Mouse (Mus musculus) G1E-ER4 (cell line): ENCODE data around the gene Rhog. TPM values are rescaled to one million over a fixed set of nuclear protein-coding genes. Genes with fewer than 3 reads are reported as not detected.

Source experiments
- GATA1 ChIP-seq: IDR thresholded peaks from one replicate; pipeline ENCODE4 v1.8.0; 2012; ENCODE audit warnings: low read length, inconsistent platforms
- polyA plus RNA-seq: library from polyadenylated mRNA; stranded (reverse); fragments of >175 nt; gene quantifications from 2 replicates; pipeline ENCODE4 v1.2.3, GENCODE M21; 2012

The Rhog gene
- polyA plus RNA-seq, result 178 and 323 TPM in 2 replicates

GRCm38 (mm10) chr7:102255954-102256353 is at the start of gene Rhog:
Gene Rhog (minus strand): TSS chr7:102256054.
- no peak for TF ChIP-seq GATA1

GRCm38 (mm10) chr7:102305596-102305995 is 49.7 kb upstream of the Rhog start:
- TF ChIP-seq GATA1, result no peak

- TF ChIP-seq GATA1, result no peak
Observed at GRCm38 (mm10) chr7:102302471-102302870, 46.6 kb upstream of the Rhog start.

- TF ChIP-seq GATA1, result no peak
Observed at GRCm38 (mm10) chr7:102300761-102301160, 44.9 kb upstream of the Rhog start.

- TF ChIP-seq GATA1, result no peak
Observed at GRCm38 (mm10) chr7:102293234-102293633, 37.4 kb upstream of the Rhog start.

- no peak for TF ChIP-seq GATA1
Observed at GRCm38 (mm10) chr7:102292228-102292627, 36.4 kb upstream of the Rhog start.

DNA sequence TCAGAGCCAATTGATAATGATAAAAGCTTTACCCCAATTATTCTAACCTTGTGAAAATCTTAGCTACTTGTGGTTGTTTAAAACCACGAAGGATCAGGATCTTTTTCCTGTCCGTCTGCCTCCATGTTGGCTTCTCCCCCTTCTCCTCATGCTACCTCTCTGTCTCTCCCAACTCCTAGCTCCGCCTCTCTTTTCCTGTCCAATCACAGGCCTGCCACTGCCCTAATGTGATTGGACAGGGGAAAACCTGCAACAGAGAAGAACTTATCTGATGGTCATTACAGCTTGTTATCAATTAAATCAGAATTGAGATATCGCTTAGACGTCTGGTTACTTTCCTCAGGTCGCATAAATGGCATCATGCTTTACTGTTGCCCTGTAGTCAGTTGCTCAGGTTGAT is 33.6 kb upstream of the Rhog start:
- TF ChIP-seq GATA1, result no peak

DNA sequence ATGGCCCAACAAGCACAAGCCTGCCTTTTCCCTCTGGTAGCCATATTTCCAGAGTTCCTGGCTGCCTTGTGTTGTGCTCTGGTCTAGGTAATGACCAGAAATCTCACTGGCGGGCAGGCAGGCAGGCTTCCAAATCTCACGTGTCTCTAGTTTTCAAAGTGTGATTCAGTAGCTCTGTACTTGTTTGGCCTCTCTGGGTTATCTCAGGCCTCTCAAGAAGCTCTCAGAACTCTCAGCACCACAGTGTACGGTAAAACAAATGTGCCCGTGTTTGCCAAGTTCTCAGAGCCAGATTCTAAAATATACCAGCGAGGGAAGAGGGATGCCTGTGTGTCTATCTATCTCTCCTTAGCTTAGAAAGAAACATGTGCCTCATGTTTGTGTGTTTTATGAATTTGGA is 26.4 kb upstream of the Rhog start:
- no peak for TF ChIP-seq GATA1

DNA sequence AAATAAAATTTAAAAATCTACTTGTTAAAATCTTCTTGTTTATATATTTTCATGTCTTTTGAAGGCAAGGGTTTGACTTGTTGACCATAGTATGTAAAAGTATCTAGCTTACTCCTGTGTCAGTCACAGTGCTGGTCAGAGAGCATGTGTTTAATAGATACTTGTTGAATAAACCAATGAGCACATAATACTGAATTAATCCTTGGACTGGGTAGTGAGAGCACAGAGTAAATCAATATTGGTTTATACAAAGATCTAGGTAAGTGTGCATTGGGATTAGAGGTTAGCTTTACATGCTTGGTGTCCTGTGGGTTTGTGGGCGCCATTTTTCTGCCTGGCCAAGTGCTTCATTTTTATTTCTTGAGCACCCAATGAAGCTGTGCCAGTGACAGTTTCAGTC is 25.5 kb upstream of the Rhog start:
- no peak for TF ChIP-seq GATA1

- TF ChIP-seq GATA1, result no peak
Observed at GRCm38 (mm10) chr7:102272422-102272948, 16.6 kb upstream of the Rhog start.

GRCm38 (mm10) chr7:102268395-102268748 is 12.5 kb upstream of the Rhog start:
- no peak for TF ChIP-seq GATA1

DNA sequence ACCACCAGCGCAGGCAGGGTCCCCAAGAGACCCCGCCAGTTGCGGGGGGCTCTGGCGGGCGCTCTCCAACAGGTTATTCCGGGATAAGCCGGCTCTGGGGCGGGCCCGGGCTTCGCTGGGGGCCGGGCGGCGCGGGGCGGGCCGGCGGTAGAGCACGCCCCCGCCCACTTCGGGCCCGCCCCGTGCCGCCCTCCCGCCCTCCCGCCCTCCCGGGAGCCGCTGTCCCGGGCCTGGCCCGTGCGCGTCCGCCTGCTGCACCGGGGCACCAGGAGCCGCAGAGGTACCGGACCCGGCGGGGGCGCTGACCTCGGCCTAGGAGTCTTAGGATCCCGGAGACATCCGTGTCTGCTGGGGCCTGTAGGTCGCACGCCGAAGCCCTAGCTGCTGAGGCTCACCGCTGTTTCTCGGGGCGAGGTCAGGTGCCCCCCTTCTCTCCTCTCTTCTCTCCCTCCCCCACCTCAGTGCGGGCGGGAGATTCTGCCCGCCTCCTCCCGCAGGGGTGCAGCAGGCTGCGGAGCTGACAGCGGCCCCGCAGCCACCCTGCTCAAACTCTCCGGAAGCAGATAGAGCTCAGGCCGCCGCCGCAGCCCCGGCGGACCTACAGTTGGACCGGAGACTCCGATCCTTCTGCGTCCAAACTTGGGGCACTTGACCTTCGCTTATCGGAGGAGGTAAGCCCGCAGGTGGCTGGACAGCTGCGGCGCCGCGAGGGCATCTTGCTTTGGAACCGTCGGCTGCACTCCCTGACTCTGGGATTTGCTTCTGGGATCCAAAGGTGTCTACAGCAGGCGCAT is 11.9 kb upstream of the Rhog start, which contains the start of gene Stim1:
Gene Stim1, plus strand, starts transcription at position 206 of the 794 bp plus-strand sequence.
- TF ChIP-seq GATA1, result no peak

DNA sequence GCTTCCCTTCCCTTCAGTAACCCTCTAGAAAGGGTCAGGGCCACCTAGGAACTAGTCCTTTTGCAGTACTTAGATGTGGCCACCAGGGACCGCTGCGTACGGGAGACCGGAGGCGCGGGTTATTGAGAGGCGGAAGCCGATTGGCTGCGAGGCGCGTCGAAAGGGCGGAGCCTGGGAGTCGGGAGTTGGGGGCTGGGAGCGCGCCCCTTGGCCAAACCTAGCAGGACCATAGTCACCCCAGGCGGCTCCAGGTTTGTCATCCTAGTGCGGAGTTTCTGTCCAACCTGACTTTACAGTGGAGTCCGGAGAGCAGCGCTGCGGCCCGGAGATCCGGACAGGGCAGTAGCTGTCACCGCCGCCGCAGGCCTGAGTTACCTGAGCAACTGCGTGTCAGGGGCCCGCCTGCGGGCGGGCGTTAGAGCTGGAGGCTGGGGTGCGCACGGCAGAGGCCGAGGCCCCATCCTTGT is 11.3 kb upstream of the Rhog start:
- no peak for TF ChIP-seq GATA1

DNA sequence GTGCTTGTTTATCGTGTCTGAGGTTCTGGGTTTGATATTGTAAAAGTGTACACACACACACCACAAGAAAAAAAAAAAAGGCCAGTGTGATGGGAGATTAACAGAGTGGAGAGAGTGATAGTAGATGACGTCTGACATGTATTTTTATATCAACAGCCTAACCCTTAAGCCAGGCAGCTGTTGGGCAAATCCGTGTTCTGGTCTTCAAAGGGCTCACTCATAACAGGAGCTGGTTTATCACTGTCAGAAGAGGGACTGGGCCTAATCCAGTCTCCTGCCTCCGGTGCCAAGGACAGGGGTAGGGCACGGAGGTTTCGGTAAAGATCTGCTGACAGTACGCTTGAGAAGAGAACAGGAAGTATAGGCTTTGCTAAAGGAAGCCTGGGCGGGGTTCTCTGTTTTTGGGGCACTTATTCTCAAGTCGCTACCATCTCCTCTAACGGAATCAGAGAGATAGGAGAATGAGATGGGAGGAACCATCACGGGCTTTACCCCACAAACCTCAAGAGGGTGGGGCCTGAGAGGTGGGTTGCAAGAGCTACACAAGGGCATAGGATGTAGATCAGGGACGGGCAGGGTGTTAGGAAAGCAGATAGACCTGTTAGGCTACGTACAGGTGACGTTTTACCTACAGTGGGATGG is 10.7 kb upstream of the Rhog start:
- peak; percentile 11 for TF ChIP-seq GATA1

GRCm38 (mm10) chr7:102263020-102263419 is 7.2 kb upstream of the Rhog start:
- no peak for TF ChIP-seq GATA1

GRCm38 (mm10) chr7:102260518-102260917 is 4.7 kb upstream of the Rhog start:
- no peak for TF ChIP-seq GATA1
